Mouse (Mus musculus): ENCODE measurements around the gene Pon1. TPM values are rescaled to one million over a fixed set of nuclear protein-coding genes. Genes with fewer than 3 reads are reported as not detected.

Gene Pon1
- not detected in 2 replicates for polyA plus RNA-seq (2014; fragmentation: Nextera tagmentation; extraction: Ambion mirVana)

GRCm38 (mm10) chr6:5193693-5194092 lies at the start of gene Pon1:
Gene Pon1, minus strand, starts transcription at chr6:5193946.
- 23% methylated on average over 5 of the region's 5 CpGs for WGBS
- no peaks in the 10 kb centered on the region for H3K4me1 ChIP-seq (ENCODE audit: control insufficient read depth in 2 of 2, insufficient read depth in 2 of 2, low read length in 2 of 2)
- ATAC-seq (ENCODE audit: insufficient number of reproducible peaks, insufficient read depth, low FRiP score, low read depth): no peak
- no peaks in the 10 kb centered on the region for H3K27me3 ChIP-seq (ENCODE audit: control insufficient read depth, insufficient read depth, low read length)
- no peaks in the 10 kb centered on the region for H3K36me3 ChIP-seq (ENCODE audit: control insufficient read depth, insufficient read depth, low read length)
- no peaks in the 10 kb centered on the region for H3K9me3 ChIP-seq (ENCODE audit: control insufficient read depth, low read length)
- no peak within 1 kb of the TSS for H3K4me2 ChIP-seq (ENCODE audit: low read length)
- no peak within 1 kb of the TSS for H3K27ac ChIP-seq (replicated peaks in 1 of 2; ENCODE audit: control insufficient read depth in 1 of 2, insufficient read depth in 1 of 2, low read depth in 2 of 2, low read length in 2 of 2)
- H3K4me3 ChIP-seq (ENCODE audit: control insufficient read depth in 1 of 2, insufficient read depth in 1 of 2, low read depth in 1 of 2, low read length in 2 of 2): no peak within 1 kb of the TSS
- no peak within 1 kb of the TSS for H3K9ac ChIP-seq (ENCODE audit: low read length)

GRCm38 (mm10) chr6:5238799-5239198 lies 45.1 kb upstream of the Pon1 start:
- Histone ChIP-seq H3K36me3 (ENCODE audit: control insufficient read depth, insufficient read depth, low read length) (peaks cover 37% of the 10 kb centered on the region), H3K9ac (ENCODE audit: low read length) (no peak overlapping the region), H3K4me2 (ENCODE audit: low read length) (no peak overlapping the region), H3K4me1 (ENCODE audit: control insufficient read depth in 2 of 2, insufficient read depth in 2 of 2, low read length in 2 of 2) (no peaks in the 10 kb centered on the region), H3K27me3 (ENCODE audit: control insufficient read depth, insufficient read depth, low read length) (no peaks in the 10 kb centered on the region), H3K27ac (replicated peaks in 1 of 2; ENCODE audit: control insufficient read depth in 1 of 2, insufficient read depth in 1 of 2, low read depth in 2 of 2, low read length in 2 of 2) (no peak overlapping the region), H3K9me3 (ENCODE audit: control insufficient read depth, low read length) (no peaks in the 10 kb centered on the region), H3K4me3 (ENCODE audit: control insufficient read depth in 1 of 2, insufficient read depth in 1 of 2, low read depth in 1 of 2, low read length in 2 of 2) (no peak overlapping the region)
- 93% methylated on average over 3 of the region's 3 CpGs for WGBS
- no peak for ATAC-seq (ENCODE audit: insufficient number of reproducible peaks, insufficient read depth, low FRiP score, low read depth)

GRCm38 (mm10) chr6:5237510-5237909 lies 43.8 kb upstream of the Pon1 start:
- ATAC-seq (ENCODE audit: insufficient number of reproducible peaks, insufficient read depth, low FRiP score, low read depth): no peak
- Histone ChIP-seq H3K27ac (replicated peaks in 1 of 2; ENCODE audit: control insufficient read depth in 1 of 2, insufficient read depth in 1 of 2, low read depth in 2 of 2, low read length in 2 of 2) (no peak overlapping the region), H3K9ac (ENCODE audit: low read length) (no peak overlapping the region), H3K9me3 (ENCODE audit: control insufficient read depth, low read length) (no peaks in the 10 kb centered on the region), H3K27me3 (ENCODE audit: control insufficient read depth, insufficient read depth, low read length) (no peaks in the 10 kb centered on the region), H3K4me2 (ENCODE audit: low read length) (no peak overlapping the region), H3K36me3 (ENCODE audit: control insufficient read depth, insufficient read depth, low read length) (peaks cover 38% of the 10 kb centered on the region), H3K4me3 (ENCODE audit: control insufficient read depth in 1 of 2, insufficient read depth in 1 of 2, low read depth in 1 of 2, low read length in 2 of 2) (no peak overlapping the region), H3K4me1 (ENCODE audit: control insufficient read depth in 2 of 2, insufficient read depth in 2 of 2, low read length in 2 of 2) (no peaks in the 10 kb centered on the region)
- WGBS: 89% methylated on average over 4 of the region's 4 CpGs

DNA sequence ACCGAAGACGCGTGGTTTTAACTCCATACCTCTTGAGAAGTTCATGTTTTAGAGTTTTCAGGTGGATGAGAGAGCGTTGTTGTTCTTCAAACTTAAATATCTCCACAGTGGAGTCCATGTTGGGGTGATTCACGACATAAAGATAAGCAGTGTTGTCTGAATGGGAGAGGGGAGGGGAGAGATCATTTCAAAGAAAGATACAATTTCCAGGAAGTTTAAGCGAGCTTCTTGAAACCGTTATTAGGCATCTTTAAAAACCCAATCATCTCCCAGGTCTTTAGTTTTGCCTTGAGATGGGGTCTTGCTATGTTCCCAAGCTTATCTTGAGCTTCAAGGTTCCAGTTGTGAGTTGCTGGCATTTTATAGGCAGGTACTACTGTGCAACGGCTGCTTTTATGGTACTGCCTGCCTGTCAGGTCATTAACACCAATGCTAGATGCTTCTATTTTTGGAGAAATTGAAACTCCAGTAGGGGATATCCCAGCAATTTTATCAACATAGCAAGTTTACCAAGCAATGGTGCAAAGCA lies 43.2 kb upstream of the Pon1 start:
- H3K36me3 ChIP-seq (ENCODE audit: control insufficient read depth, insufficient read depth, low read length): peaks cover 34% of the 10 kb centered on the region
- H3K27ac ChIP-seq (replicated peaks in 1 of 2; ENCODE audit: control insufficient read depth in 1 of 2, insufficient read depth in 1 of 2, low read depth in 2 of 2, low read length in 2 of 2): no peak overlapping the region
- no peak overlapping the region for H3K4me2 ChIP-seq (ENCODE audit: low read length)
- no peak for ATAC-seq (ENCODE audit: insufficient number of reproducible peaks, insufficient read depth, low FRiP score, low read depth)
- WGBS: 89% methylated on average over 8 of the region's 8 CpGs
- no peaks in the 10 kb centered on the region for H3K4me1 ChIP-seq (ENCODE audit: control insufficient read depth in 2 of 2, insufficient read depth in 2 of 2, low read length in 2 of 2)
- H3K27me3 ChIP-seq (ENCODE audit: control insufficient read depth, insufficient read depth, low read length): no peaks in the 10 kb centered on the region
- H3K4me3 ChIP-seq (ENCODE audit: control insufficient read depth in 1 of 2, insufficient read depth in 1 of 2, low read depth in 1 of 2, low read length in 2 of 2): no peak overlapping the region
- no peaks in the 10 kb centered on the region for H3K9me3 ChIP-seq (ENCODE audit: control insufficient read depth, low read length)
- H3K9ac ChIP-seq (ENCODE audit: low read length): no peak overlapping the region

GRCm38 (mm10) chr6:5234563-5234962 lies 40.8 kb upstream of the Pon1 start:
- H3K4me2 ChIP-seq (ENCODE audit: low read length): no peak overlapping the region
- no peak overlapping the region for H3K4me3 ChIP-seq (ENCODE audit: control insufficient read depth in 1 of 2, insufficient read depth in 1 of 2, low read depth in 1 of 2, low read length in 2 of 2)
- H3K27me3 ChIP-seq (ENCODE audit: control insufficient read depth, insufficient read depth, low read length): no peaks in the 10 kb centered on the region
- H3K27ac ChIP-seq (replicated peaks in 1 of 2; ENCODE audit: control insufficient read depth in 1 of 2, insufficient read depth in 1 of 2, low read depth in 2 of 2, low read length in 2 of 2): no peak overlapping the region
- 79% methylated on average over 3 of the region's 3 CpGs for WGBS
- no peaks in the 10 kb centered on the region for H3K4me1 ChIP-seq (ENCODE audit: control insufficient read depth in 2 of 2, insufficient read depth in 2 of 2, low read length in 2 of 2)
- no peak overlapping the region for H3K9ac ChIP-seq (ENCODE audit: low read length)
- peaks cover 39% of the 10 kb centered on the region for H3K36me3 ChIP-seq (ENCODE audit: control insufficient read depth, insufficient read depth, low read length)
- H3K9me3 ChIP-seq (ENCODE audit: control insufficient read depth, low read length): no peaks in the 10 kb centered on the region
- ATAC-seq (ENCODE audit: insufficient number of reproducible peaks, insufficient read depth, low FRiP score, low read depth): no peak

DNA sequence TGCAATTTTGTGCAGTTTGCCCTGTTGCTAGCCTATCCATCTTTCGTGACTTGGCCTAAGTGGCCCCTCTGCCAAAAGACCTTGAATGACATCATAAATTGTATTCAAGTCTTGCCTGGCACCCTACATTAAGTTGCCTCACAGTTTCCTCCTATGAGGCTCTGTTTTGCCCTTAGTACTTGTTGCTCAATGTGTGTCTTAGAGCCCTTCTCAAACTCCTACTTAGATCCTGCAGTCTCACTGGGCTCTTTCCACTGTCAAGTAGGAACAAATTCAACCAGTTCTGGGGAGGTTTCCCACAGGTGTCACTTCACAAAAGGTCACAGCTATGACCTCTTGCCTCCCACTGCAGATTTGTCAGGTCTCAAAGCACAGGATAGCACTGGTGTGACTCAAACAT lies 40.1 kb upstream of the Pon1 start:
- WGBS: 92% methylated on average over 1 of the region's 1 CpGs
- no peaks in the 10 kb centered on the region for H3K4me1 ChIP-seq (ENCODE audit: control insufficient read depth in 2 of 2, insufficient read depth in 2 of 2, low read length in 2 of 2)
- no peak overlapping the region for H3K4me3 ChIP-seq (ENCODE audit: control insufficient read depth in 1 of 2, insufficient read depth in 1 of 2, low read depth in 1 of 2, low read length in 2 of 2)
- no peaks in the 10 kb centered on the region for H3K27me3 ChIP-seq (ENCODE audit: control insufficient read depth, insufficient read depth, low read length)
- peaks cover 32% of the 10 kb centered on the region for H3K36me3 ChIP-seq (ENCODE audit: control insufficient read depth, insufficient read depth, low read length)
- no peak overlapping the region for H3K27ac ChIP-seq (replicated peaks in 1 of 2; ENCODE audit: control insufficient read depth in 1 of 2, insufficient read depth in 1 of 2, low read depth in 2 of 2, low read length in 2 of 2)
- no peak overlapping the region for H3K9ac ChIP-seq (ENCODE audit: low read length)
- H3K9me3 ChIP-seq (ENCODE audit: control insufficient read depth, low read length): no peaks in the 10 kb centered on the region
- H3K4me2 ChIP-seq (ENCODE audit: low read length): no peak overlapping the region
- ATAC-seq (ENCODE audit: insufficient number of reproducible peaks, insufficient read depth, low FRiP score, low read depth): no peak

GRCm38 (mm10) chr6:5232022-5232421 lies 38.3 kb upstream of the Pon1 start:
- Histone ChIP-seq H3K36me3 (ENCODE audit: control insufficient read depth, insufficient read depth, low read length) (peaks cover 27% of the 10 kb centered on the region), H3K4me2 (ENCODE audit: low read length) (no peak overlapping the region), H3K27ac (replicated peaks in 1 of 2; ENCODE audit: control insufficient read depth in 1 of 2, insufficient read depth in 1 of 2, low read depth in 2 of 2, low read length in 2 of 2) (no peak overlapping the region), H3K4me1 (ENCODE audit: control insufficient read depth in 2 of 2, insufficient read depth in 2 of 2, low read length in 2 of 2) (no peaks in the 10 kb centered on the region), H3K9me3 (ENCODE audit: control insufficient read depth, low read length) (no peaks in the 10 kb centered on the region), H3K27me3 (ENCODE audit: control insufficient read depth, insufficient read depth, low read length) (no peaks in the 10 kb centered on the region), H3K9ac (ENCODE audit: low read length) (no peak overlapping the region), H3K4me3 (ENCODE audit: control insufficient read depth in 1 of 2, insufficient read depth in 1 of 2, low read depth in 1 of 2, low read length in 2 of 2) (no peak overlapping the region)
- 88% methylated on average over 4 of the region's 4 CpGs for WGBS
- ATAC-seq (ENCODE audit: insufficient number of reproducible peaks, insufficient read depth, low FRiP score, low read depth): no peak

GRCm38 (mm10) chr6:5230261-5230660 lies 36.5 kb upstream of the Pon1 start:
- no peak overlapping the region for H3K4me3 ChIP-seq (ENCODE audit: control insufficient read depth in 1 of 2, insufficient read depth in 1 of 2, low read depth in 1 of 2, low read length in 2 of 2)
- 73% methylated on average over 5 of the region's 5 CpGs for WGBS
- no peaks in the 10 kb centered on the region for H3K9me3 ChIP-seq (ENCODE audit: control insufficient read depth, low read length)
- no peak for ATAC-seq (ENCODE audit: insufficient number of reproducible peaks, insufficient read depth, low FRiP score, low read depth)
- H3K27ac ChIP-seq (replicated peaks in 1 of 2; ENCODE audit: control insufficient read depth in 1 of 2, insufficient read depth in 1 of 2, low read depth in 2 of 2, low read length in 2 of 2): no peak overlapping the region
- H3K36me3 ChIP-seq (ENCODE audit: control insufficient read depth, insufficient read depth, low read length): peaks cover 20% of the 10 kb centered on the region; the same call in 1 of the 2 replicates
- H3K4me2 ChIP-seq (ENCODE audit: low read length): no peak overlapping the region
- no peak overlapping the region for H3K9ac ChIP-seq (ENCODE audit: low read length)
- H3K27me3 ChIP-seq (ENCODE audit: control insufficient read depth, insufficient read depth, low read length): no peaks in the 10 kb centered on the region
- H3K4me1 ChIP-seq (ENCODE audit: control insufficient read depth in 2 of 2, insufficient read depth in 2 of 2, low read length in 2 of 2): no peaks in the 10 kb centered on the region

Data from heart, embryonic 14.5 days (tissue).